Mouse (Mus musculus): ENCODE data around the gene Bcl2. TPM values are rescaled to one million over a fixed set of nuclear protein-coding genes. Genes with fewer than 3 reads are reported as not detected.

Gene Bcl2
- polyA plus RNA-seq, 1 experiment from 2014 or later = 20.9 TPM

DNA sequence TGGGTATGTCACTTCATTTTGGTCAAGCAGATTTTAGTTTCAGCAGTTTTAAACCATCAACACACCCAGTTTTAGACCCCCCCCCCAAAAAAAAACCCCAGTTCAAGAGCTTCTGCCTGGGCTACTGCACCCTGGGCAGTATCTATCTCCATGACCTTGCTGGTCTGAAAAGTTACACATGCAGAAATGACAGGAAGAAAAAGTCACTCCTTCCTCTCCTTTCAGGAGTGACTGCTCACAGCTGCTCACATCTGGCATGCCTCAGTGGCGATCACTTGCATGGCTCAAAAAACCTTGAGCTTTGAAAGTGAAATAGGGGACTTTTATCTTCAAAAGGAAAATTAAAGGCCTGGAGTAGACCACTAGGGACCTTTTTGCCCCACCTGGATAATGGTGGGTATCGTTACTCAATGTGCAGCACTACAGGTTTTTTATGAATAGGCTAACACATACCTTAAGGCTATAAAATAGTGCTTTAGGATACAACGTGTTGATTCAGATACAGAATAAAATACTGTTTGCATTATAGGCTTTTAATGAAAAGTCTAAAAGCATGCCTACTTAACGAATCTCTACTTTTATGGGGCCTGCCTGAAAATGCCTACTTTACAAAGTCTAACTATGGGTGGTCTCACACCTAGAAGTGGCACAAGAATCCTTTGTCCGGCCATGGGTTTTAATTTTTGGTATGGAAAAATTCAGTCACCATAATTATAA, 116.3 kb downstream of the Bcl2 start:
- Histone ChIP-seq H3K9me3 (ENCODE audit: control insufficient read depth, low read length) (no peaks in the 10 kb centered on the region), H3K27ac (ENCODE audit: low read depth, low read length) (no peak overlapping the region; the same call in 1 of the 2 replicates)
- 0 out of 2 replicates have a peak, but pooled peaks have one; percentile 51 for ATAC-seq (ENCODE audit: low FRiP score, low TSS enrichment)

DNA sequence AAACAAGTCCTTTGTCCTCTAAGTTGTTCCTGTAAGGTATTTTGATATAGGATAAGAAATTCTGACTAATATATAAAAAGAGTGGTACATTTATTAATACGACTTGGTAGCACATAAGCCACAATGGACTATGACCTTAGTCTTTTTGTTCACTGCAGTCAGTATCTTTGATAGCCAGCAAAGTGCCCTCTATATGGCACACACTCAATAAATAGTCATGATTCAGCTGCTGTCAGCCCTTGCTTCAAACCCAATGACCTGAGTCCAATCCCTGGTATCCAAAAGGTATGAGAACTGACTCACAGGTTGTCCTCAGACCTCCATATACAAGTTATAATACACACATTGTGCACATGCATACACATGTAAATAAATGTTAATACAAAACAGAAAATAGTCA, 117.7 kb downstream of the Bcl2 start:
- H3K36me3 ChIP-seq (ENCODE audit: control insufficient read depth, insufficient read depth, low read length) = no peaks in the 10 kb centered on the region
- H3K27ac ChIP-seq (ENCODE audit: low read depth, low read length) = no peak overlapping the region
- no peak overlapping the region for H3K9ac ChIP-seq (ENCODE audit: low read depth, low read length)
- no peaks in the 10 kb centered on the region for H3K9me3 ChIP-seq (ENCODE audit: control insufficient read depth, low read length)
- ATAC-seq (ENCODE audit: low FRiP score, low TSS enrichment) = no peak
- peaks cover 3% of the 10 kb centered on the region for H3K4me1 ChIP-seq (ENCODE audit: control insufficient read depth, insufficient read depth, low read length)
- H3K4me2 ChIP-seq (replicated peaks; ENCODE audit: low read depth, low read length) = no peak overlapping the region
- WGBS = 87% methylated on average over 1 of the region's 1 CpGs
- no peak overlapping the region for H3K4me3 ChIP-seq (ENCODE audit: low read length)
- H3K27me3 ChIP-seq (ENCODE audit: control insufficient read depth, insufficient read depth, low read length) = no peaks in the 10 kb centered on the region

More for the DNA sequence above, 116.3 kb downstream of the Bcl2 start:
- H3K4me3 ChIP-seq (ENCODE audit: low read length) = no peak overlapping the region
- H3K4me2 ChIP-seq (replicated peaks; ENCODE audit: low read depth, low read length) = no peak overlapping the region
- no peaks in the 10 kb centered on the region for H3K36me3 ChIP-seq (ENCODE audit: control insufficient read depth, insufficient read depth, low read length)
- peaks cover 6% of the 10 kb centered on the region for H3K4me1 ChIP-seq (ENCODE audit: control insufficient read depth, insufficient read depth, low read length)
- no peaks in the 10 kb centered on the region for H3K27me3 ChIP-seq (ENCODE audit: control insufficient read depth, insufficient read depth, low read length)
- no peak overlapping the region for H3K9ac ChIP-seq (ENCODE audit: low read depth, low read length)
- 44% methylated on average over 5 of the region's 5 CpGs for WGBS

- ATAC-seq (ENCODE audit: low FRiP score, low TSS enrichment) = no peak
- no peak overlapping the region for H3K27ac ChIP-seq (ENCODE audit: low read depth, low read length)
- no peak overlapping the region for H3K9ac ChIP-seq (ENCODE audit: low read depth, low read length)
- no peak overlapping the region for H3K4me2 ChIP-seq (replicated peaks; ENCODE audit: low read depth, low read length)
- peaks cover 3% of the 10 kb centered on the region for H3K4me1 ChIP-seq (ENCODE audit: control insufficient read depth, insufficient read depth, low read length)
- H3K36me3 ChIP-seq (ENCODE audit: control insufficient read depth, insufficient read depth, low read length) = no peaks in the 10 kb centered on the region
- 75% methylated on average over 6 of the region's 6 CpGs for WGBS
- no peaks in the 10 kb centered on the region for H3K27me3 ChIP-seq (ENCODE audit: control insufficient read depth, insufficient read depth, low read length)
- no peaks in the 10 kb centered on the region for H3K9me3 ChIP-seq (ENCODE audit: control insufficient read depth, low read length)
- no peak overlapping the region for H3K4me3 ChIP-seq (ENCODE audit: low read length)
These were observed 118.7 kb downstream of the Bcl2 start for GRCm38 (mm10) chr1:106595286-106595885.

DNA sequence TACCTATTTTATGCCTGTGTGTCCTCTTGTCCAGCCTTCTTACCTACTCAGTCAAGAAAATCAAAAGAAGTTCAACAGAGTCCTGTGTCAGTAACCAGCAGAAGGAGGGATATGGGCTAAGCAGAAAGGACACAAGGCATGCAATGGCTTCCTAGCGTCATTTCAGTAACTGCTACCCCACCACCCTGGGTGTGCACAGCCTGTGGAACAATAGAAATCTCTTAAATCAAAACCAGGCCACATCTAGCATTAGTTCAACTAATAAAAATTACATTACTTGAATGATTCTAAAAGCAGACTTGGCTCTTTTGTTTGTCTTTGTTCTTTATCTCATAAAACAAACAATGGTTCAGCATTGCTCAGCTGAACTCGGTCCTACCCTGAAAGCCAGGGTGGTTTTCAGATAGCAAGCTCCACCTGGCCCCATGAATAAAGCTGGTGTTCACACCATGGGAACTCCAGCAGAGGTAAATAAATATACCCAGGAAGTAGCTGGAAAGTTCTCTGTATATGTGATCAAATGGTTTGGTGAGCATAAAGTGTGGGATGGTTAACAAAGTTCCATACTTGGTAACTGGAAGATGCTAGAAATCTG, 122.8 kb downstream of the Bcl2 start:
- no peak overlapping the region for H3K4me3 ChIP-seq (ENCODE audit: low read length)
- no peak overlapping the region for H3K27ac ChIP-seq (ENCODE audit: low read depth, low read length)
- no peaks in the 10 kb centered on the region for H3K36me3 ChIP-seq (ENCODE audit: control insufficient read depth, insufficient read depth, low read length)
- no peaks in the 10 kb centered on the region for H3K27me3 ChIP-seq (ENCODE audit: control insufficient read depth, insufficient read depth, low read length)
- no peaks in the 10 kb centered on the region for H3K9me3 ChIP-seq (ENCODE audit: control insufficient read depth, low read length)
- no peak overlapping the region for H3K9ac ChIP-seq (ENCODE audit: low read depth, low read length)
- 57% methylated on average over 2 of the region's 2 CpGs for WGBS
- no peak for ATAC-seq (ENCODE audit: low FRiP score, low TSS enrichment)
- no peak overlapping the region for H3K4me2 ChIP-seq (replicated peaks; ENCODE audit: low read depth, low read length)
- H3K4me1 ChIP-seq (ENCODE audit: control insufficient read depth, insufficient read depth, low read length) = peaks cover 3% of the 10 kb centered on the region; the same call in 1 of the 2 replicates

- no peak for ATAC-seq (ENCODE audit: low FRiP score, low TSS enrichment)
- H3K9me3 ChIP-seq (ENCODE audit: control insufficient read depth, low read length) = no peaks in the 10 kb centered on the region
- peaks cover 7% of the 10 kb centered on the region for H3K4me1 ChIP-seq (ENCODE audit: control insufficient read depth, insufficient read depth, low read length)
- H3K4me3 ChIP-seq (ENCODE audit: low read length) = no peak overlapping the region
- H3K9ac ChIP-seq (ENCODE audit: low read depth, low read length) = no peak overlapping the region
- no peak overlapping the region for H3K27ac ChIP-seq (ENCODE audit: low read depth, low read length)
- 19% methylated on average over 2 of the region's 2 CpGs for WGBS
- H3K4me2 ChIP-seq (replicated peaks; ENCODE audit: low read depth, low read length) = no peak overlapping the region
- H3K27me3 ChIP-seq (ENCODE audit: control insufficient read depth, insufficient read depth, low read length) = no peaks in the 10 kb centered on the region
- no peaks in the 10 kb centered on the region for H3K36me3 ChIP-seq (ENCODE audit: control insufficient read depth, insufficient read depth, low read length)
These were observed 124.9 kb downstream of the Bcl2 start for GRCm38 (mm10) chr1:106589141-106589540.

DNA sequence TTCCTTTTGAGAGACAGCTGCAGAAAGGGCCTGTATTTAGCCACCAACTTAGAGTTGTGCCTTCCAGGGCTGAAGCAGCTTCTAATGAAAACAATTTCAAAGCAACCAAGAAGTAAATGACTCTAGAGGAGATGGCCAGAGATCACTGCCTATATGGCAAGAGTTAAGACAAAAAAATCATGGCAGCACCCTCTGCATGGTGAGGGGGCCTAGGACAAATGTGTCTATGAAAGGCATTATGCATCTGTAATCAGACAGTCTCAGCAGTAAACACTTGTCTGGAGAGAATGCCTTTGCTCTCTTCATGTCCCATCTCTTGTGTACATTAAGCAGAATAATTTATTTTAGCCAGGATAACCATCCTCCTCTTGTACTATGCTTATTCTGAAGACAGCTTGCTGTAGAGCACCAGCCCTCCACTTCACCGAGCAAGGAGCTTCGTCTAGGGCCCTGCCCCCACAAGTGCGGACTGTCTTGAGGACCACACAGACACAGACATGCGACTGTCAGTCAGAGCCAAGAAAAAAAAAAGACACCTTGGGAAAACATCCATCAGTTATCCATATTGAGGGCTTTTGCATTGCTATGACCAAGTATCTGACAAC, 126.1 kb downstream of the Bcl2 start:
- no peaks in the 10 kb centered on the region for H3K27me3 ChIP-seq (ENCODE audit: control insufficient read depth, insufficient read depth, low read length)
- H3K9ac ChIP-seq (ENCODE audit: low read depth, low read length) = no peak overlapping the region
- H3K4me1 ChIP-seq (ENCODE audit: control insufficient read depth, insufficient read depth, low read length) = peaks cover 16% of the 10 kb centered on the region
- no peak overlapping the region for H3K4me2 ChIP-seq (replicated peaks; ENCODE audit: low read depth, low read length)
- no peaks in the 10 kb centered on the region for H3K36me3 ChIP-seq (ENCODE audit: control insufficient read depth, insufficient read depth, low read length)
- ATAC-seq (ENCODE audit: low FRiP score, low TSS enrichment) = no peak
- 82% methylated on average over 4 of the region's 4 CpGs for WGBS
- no peaks in the 10 kb centered on the region for H3K9me3 ChIP-seq (ENCODE audit: control insufficient read depth, low read length)
- H3K27ac ChIP-seq (ENCODE audit: low read depth, low read length) = no peak overlapping the region
- no peak overlapping the region for H3K4me3 ChIP-seq (ENCODE audit: low read length)

GRCm38 (mm10) chr1:106586761-106587160, 127.3 kb downstream of the Bcl2 start:
- 17% methylated on average over 6 of the region's 6 CpGs for WGBS
- H3K4me2 ChIP-seq (replicated peaks; ENCODE audit: low read depth, low read length) = no peak overlapping the region
- H3K36me3 ChIP-seq (ENCODE audit: control insufficient read depth, insufficient read depth, low read length) = no peaks in the 10 kb centered on the region
- no peaks in the 10 kb centered on the region for H3K27me3 ChIP-seq (ENCODE audit: control insufficient read depth, insufficient read depth, low read length)
- no peak overlapping the region for H3K4me3 ChIP-seq (ENCODE audit: low read length)
- H3K9ac ChIP-seq (ENCODE audit: low read depth, low read length) = no peak overlapping the region
- peaks cover 20% of the 10 kb centered on the region for H3K4me1 ChIP-seq (ENCODE audit: control insufficient read depth, insufficient read depth, low read length)
- H3K9me3 ChIP-seq (ENCODE audit: control insufficient read depth, low read length) = no peaks in the 10 kb centered on the region
- no peak overlapping the region for H3K27ac ChIP-seq (ENCODE audit: low read depth, low read length)
- ATAC-seq (ENCODE audit: low FRiP score, low TSS enrichment) = no peak

- Histone ChIP-seq H3K4me3 (ENCODE audit: low read length) (no peak overlapping the region), H3K27ac (ENCODE audit: low read depth, low read length) (0 out of 2 replicates have a peak overlapping the region, but pooled peaks have one; percentile 53), H3K9me3 (ENCODE audit: control insufficient read depth, low read length) (no peaks in the 10 kb centered on the region), H3K27me3 (ENCODE audit: control insufficient read depth, insufficient read depth, low read length) (no peaks in the 10 kb centered on the region), H3K4me2 (replicated peaks; ENCODE audit: low read depth, low read length) (no peak overlapping the region), H3K4me1 (ENCODE audit: control insufficient read depth, insufficient read depth, low read length) (peaks cover 20% of the 10 kb centered on the region), H3K36me3 (ENCODE audit: control insufficient read depth, insufficient read depth, low read length) (no peaks in the 10 kb centered on the region), H3K9ac (ENCODE audit: low read depth, low read length) (no peak overlapping the region)
- ATAC-seq (ENCODE audit: low FRiP score, low TSS enrichment) = no peak
These were observed 128.7 kb downstream of the Bcl2 start for GRCm38 (mm10) chr1:106585349-106585748.

GRCm38 (mm10) chr1:106584824-106585223, 129.2 kb downstream of the Bcl2 start:
- Histone ChIP-seq H3K27me3 (ENCODE audit: control insufficient read depth, insufficient read depth, low read length) (no peaks in the 10 kb centered on the region), H3K9ac (ENCODE audit: low read depth, low read length) (no peak overlapping the region), H3K27ac (ENCODE audit: low read depth, low read length) (peak overlapping the region; percentile 53; the same call in 1 of the 2 replicates), H3K36me3 (ENCODE audit: control insufficient read depth, insufficient read depth, low read length) (no peaks in the 10 kb centered on the region), H3K4me1 (ENCODE audit: control insufficient read depth, insufficient read depth, low read length) (peaks cover 20% of the 10 kb centered on the region), H3K9me3 (ENCODE audit: control insufficient read depth, low read length) (no peaks in the 10 kb centered on the region), H3K4me3 (ENCODE audit: low read length) (no peak overlapping the region), H3K4me2 (replicated peaks; ENCODE audit: low read depth, low read length) (no peak overlapping the region)
- WGBS = 82% methylated on average over 2 of the region's 2 CpGs
- no peak for ATAC-seq (ENCODE audit: low FRiP score, low TSS enrichment)
